Mouse (Mus musculus) urinary bladder, postnatal 25 days (tissue): ENCODE measurements at regions not wholly inside any gene's neighbourhood (a gene's known extent, or its start where the extent isn't known, plus 50 kb on each side); places are given as distances from the start of the nearest gene placed in this dataset.
A peak's percentile ranks its signal among the peaks of the same experiment; 100 is the strongest.

Experiments used
- DNase-seq: peaks from one replicate; pipeline ENCODE4 v3.0.0; 2022; ENCODE audit warnings: low spot score

DNA sequence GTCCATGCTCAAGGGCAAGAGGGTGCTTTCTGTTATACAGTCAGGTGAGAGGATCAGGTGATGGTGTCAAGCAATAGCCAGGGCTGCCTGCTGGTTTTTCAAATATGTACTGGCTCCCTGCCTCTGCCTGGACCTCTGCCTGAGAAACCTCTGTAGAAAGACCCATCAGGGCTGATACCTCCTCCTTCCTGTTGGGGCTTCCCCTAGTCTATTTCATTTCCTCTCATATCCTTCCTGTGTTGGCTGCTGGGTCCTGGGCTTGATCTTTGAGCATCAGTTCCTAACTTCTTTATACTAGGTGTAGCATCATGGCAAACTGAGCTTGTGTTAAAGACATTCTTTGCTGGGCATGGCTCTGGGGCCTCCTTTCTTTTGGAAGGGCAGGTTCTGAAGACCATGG lies 89.5 kb downstream of the Tmem38b start:
- no peak for DNase-seq

DNA sequence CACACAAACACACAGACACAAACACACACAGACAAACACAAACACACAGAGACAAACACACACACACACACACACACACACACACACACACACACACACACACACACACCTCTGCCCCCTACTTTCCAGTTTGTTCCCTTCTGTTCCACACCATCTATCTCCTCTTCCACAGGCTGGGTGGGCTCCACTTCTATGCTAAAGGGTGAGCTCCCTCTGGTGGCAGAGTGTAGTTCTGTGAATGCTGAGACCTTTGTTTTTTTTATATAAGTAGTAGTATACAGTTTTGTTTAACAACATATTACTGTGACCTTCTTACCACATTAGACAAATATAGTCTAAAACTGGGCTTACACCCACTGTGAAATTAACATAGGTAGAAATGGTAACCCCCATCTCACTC lies 93.3 kb downstream of the Tmem38b start:
- peak; percentile 43 for DNase-seq

- DNase-seq = no peak
Measured at GRCm38 (mm10) chr4:53920587-53920986, 94.7 kb downstream of the Tmem38b start.

DNA sequence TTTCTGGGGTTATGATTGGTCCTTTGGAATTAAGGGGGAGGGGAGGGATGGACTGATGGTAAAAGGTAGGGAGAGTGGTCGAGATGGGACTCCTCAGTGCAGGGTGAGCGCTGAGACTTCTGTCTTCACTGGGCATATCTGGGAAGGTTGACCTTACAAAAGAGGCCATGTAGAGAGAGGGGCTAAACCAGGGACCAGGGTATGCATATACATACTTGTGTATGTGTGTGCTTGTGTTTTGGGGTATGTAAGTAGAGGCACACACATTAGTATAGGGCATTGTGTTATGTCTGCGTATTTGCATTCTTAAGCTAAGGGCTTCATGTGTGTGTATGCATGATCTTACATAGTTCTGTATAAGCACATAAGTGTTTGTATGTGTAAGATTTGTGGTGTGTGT lies 105.2 kb downstream of the Tmem38b start:
- no peak for DNase-seq

DNA sequence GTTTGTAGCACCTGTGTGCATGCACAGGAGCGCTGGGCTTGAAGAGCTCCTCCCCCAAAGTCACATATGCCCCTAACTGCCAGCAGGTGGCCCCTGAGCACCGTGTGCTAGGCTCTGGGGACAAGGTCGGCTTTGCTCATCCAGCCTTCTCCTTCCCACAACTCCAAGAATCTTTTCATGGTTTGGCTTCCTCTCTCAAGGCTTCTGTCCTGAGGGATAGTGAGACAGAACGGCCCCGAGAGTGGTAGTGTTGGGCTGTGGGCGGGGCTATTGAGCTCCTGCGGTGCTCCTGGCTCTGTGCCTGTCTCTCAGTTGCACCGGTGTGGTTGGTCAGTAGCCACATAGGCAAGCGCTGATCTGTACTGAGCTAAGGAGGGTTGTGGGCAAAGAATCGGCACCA lies 105.7 kb downstream of the Tmem38b start:
- DNase-seq = peak; percentile 32

- no peak for DNase-seq
Measured at GRCm38 (mm10) chr4:53935306-53935705, 109.5 kb downstream of the Tmem38b start.

DNA sequence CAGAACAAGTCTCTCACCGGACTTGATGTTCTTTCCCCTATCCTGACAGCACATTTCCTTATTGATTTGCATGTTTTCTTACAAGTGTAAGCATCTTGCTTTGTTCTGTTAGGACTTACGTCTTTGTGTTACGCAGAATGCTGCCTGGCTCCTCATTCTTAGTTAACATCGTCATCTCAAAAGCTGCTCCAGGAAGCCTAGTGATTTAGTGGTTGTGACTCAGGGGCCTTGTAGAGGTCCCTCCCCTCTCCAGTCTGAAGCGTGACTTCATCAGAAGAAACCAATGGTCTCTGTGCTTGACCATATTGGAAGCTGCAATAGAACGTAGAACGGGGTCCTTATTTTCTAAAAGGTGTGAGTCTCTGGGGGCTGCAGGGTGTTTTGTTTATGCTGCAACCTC lies 122.9 kb downstream of the Tmem38b start:
- no peak for DNase-seq

- DNase-seq = no peak
Measured at GRCm38 (mm10) chr4:53949164-53949563, 123.3 kb downstream of the Tmem38b start.

DNA sequence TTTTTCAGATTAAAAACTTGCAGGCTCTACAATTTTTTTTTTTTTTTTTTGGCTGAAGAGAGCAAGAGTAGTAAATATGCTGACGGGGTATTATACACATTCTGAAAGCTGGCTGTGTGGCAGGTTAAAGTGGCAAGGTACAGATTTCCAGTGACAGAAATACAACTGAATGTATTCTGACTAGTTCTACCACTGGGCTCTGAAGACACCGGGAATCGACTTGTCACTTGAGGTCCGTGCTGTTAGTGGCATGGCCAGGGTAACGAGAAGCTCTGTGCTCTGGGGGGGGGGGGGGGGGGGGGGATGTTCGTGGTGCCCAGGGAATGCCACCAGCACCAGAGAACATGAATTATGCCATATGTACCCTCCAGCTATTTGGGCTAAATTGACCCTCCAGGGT lies 124.7 kb downstream of the Tmem38b start:
- DNase-seq = no peak

DNA sequence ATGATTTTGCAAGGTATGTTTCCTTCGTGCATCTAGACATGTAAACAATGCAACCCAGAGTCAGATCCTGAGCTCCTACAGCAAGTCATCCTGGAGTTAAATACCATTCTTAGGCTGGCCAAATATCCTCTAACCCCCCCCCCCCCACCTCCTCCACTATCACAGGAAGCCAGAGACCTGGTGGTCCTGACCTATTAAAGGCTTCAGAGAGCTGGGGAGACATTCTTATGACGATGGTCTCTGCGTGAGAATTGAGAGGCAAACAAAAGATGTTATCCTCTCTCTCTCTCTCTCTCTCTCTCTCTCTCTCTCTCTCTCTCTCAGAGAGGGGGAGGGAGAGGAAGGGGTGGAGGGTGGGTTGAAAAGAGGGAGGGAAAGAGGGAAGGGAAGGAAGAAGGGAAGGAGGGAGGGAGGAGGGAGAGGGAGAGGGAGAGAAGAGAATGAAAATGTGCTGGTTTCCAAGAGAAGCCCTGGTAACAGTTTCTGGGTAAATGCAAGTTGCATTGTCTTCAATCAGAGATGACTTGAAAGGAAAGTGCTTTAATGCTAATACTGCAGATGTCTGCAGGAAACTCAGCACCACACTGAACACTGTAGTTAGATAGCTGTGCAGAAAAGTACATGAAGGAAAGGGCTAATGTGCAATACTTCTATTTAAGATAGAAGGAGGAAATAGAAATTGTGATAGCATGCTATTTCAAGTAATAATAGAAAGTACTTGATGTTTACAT lies 125.3 kb downstream of the Tmem38b start:
- DNase-seq = no peak

DNA sequence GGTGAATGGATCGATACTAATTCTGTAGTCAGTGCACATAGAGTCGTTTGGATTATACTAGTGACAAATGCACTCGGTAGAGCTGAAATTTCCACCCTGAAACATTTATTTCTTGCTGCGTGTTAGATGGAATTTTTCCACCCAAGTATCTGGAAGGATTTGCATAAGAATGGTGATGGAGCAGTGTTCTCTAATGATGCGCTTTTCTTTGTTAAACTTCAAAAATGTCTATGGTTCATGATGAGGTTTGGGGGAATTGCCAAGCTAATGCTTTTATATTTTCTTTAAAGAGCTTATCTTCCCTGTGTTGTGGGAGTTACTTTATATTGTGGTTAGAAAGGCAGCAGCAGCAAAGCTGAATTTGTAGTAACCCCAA lies 125.9 kb downstream of the Tmem38b start:
- DNase-seq = no peak

DNA sequence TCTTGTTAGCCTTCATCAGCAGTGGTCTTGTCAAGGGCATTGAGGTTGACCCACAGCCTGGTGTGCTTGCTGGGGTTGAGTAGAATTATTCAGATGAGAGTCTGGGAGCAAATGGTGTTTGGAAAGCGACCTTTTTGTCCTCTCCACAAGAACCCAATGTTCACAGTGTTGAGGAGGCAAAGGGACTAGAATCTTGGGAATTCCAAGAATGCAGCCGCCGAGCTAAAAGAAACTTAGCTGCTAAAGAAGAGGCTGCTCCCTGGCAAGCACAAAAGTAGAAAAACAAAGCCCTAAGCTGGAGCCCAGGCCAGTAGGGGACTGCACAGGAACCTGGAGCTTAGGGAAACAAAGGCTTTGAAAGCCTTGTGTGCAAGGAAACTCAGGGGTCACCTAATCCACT lies 126.4 kb downstream of the Tmem38b start:
- no peak for DNase-seq

DNA sequence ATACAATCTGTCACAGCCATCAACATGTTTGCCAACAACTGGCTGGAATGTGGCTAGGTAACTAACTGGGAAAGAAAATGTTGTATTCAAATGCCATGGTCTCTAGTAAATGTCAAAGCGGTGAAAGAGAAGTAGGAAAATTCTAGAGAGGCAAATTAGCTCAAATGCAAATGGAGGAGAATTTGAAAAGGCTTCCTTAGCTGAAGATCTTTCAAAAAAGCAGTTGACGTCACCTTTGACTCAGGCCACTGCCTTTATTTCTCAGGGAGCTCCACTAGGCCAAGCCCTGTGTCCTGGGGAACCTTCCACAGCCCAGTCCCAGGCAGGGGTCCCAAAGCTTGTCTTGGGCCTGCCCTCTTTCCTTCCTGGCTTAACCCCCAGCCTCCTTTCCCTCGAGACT lies 136.6 kb downstream of the Tmem38b start:
- no peak for DNase-seq

GRCm38 (mm10) chr4:53970461-53970860 lies 144.6 kb downstream of the Tmem38b start:
- no peak for DNase-seq

- no peak for DNase-seq
Measured at GRCm38 (mm10) chr4:53970960-53971359, 145.1 kb downstream of the Tmem38b start.

GRCm38 (mm10) chr4:53976036-53976638 lies 150.3 kb downstream of the Tmem38b start:
- no peak for DNase-seq

GRCm38 (mm10) chr4:53986519-53987301 lies 160.9 kb downstream of the Tmem38b start:
- no peak for DNase-seq

DNA sequence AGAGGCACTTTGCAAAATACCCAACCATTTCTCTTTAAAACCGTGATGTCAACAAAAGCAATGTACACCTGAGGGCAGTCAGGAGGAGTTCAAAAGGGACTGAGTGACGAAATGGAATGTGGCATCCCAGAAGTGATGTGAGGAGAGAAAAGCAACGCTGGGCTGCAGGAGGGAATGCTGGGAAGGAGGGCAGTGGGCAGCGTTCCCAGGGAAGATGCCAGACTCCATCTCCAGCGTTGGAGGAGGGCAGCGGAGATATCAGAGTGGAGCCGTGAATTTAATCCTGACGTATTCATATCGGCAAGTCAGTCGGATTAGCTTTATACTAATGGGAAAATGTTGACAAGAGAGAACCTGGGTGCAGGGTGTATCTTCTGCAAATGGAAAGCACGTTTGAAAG lies 161.7 kb downstream of the Tmem38b start:
- no peak for DNase-seq

DNA sequence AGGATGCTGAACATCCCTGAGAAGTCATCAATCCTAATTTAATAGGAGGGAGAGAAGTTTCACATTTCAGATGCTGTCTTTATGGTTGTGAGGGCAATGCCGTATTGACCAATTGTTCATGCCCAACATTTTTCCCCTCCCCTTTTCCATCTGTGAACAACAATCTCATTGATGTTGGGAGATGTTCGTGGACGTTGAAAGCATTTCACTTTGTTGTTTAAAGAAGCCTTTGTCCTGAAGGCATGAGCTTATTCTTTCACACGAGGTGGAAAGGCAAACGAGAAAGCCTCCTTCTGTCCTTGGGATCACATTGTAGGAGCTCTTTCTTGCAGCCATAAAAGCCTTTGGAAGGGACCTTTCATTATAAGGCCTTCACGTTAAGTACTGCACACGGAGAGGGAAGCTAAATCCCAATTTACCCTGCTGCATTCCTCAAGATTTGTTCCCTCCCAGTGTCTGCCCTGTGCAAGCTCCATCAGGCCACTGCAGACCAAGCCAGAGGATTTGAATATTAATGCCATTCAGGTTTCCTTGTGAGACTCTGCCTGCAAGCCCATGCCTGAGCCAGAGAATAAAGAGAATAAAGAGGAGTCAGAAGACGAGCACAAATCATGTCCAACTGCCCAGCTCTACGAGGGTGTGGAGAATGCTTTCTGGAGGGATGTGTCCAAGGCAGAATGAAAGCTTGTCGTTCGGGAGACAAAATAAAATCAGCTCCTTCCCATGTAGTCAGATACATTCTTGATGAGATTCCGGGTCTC lies 195.4 kb downstream of the Tmem38b start:
- no peak for DNase-seq

DNA sequence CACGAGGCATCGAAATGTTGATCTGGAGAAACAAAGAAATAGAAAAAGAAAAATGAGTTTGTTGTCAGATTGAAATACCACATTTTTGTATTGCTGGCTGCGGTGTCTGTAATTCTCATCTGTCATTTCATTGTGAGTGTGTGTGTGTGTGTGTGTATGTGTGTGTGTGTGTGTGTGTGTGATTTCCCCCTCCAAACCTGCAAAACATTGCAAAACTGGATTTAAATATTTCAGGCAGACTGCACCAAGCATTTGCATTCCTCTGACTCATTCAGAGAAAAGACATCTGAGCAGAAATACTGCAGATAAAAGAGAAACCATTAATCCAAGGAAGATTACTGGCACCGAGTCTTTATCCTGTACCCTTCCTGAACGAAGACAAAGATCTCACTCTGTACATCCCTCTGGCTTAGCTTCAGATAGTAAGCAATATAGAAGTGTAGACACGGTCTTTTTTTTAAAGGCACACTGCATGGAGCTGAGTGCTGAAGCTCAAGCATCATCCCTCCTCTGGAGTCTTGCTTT lies 196.1 kb downstream of the Tmem38b start:
- no peak for DNase-seq

- no peak for DNase-seq
Measured at GRCm38 (mm10) chr4:54026919-54027318, 201.1 kb downstream of the Tmem38b start.

DNA sequence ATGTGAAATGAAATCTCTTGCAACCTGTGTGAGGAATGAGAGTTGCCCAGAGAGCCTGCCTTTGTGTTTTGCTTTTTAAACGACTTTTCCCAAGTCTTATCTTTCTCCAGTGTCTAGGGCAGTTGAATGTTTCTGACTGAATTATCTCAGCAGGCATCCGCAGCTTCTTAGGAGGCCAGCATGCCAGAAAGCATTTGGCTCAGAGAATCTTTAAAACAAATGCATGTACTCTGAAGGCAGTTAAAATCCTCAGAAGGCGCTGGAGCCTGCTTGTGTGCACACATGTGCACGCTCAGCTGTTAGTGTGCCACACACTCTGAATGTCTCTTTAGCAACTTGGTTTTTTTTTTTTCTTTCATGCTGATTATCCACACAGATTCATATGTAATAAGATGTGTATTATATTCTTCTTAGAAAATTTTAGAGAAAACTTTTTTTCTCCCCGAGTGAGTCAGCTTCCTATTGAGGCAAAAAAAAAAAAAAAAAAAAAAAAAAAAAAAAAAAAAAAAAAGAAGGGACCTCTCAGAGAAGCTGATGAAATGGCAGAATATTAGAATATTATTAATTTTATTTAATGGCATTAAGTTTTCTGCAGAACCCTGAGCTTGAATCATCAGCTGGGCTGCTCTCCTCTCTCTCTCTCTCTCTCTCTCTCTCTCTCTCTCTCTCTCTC lies 201.9 kb downstream of the Tmem38b start:
- no peak for DNase-seq
